In genomic region chr7:132025591-132025990, GRCm38 (mm10) we compare ENCODE assay signal across 25 mouse cellular contexts. TPM values are rescaled to one million over a fixed set of nuclear protein-coding genes. Genes with fewer than 3 reads are reported as not detected.
A peak's percentile ranks its signal among the peaks of the same experiment; 100 is the strongest.
DNase-seq lines count a peak whose midpoint lies in the region; ATAC-seq and TF ChIP-seq lines count a peak whose summit lies in the region.
"Had no signal": no experiment of that assay in that cellular context is flagged by ENCODE, and none has a peak within 500 bp of the region (broad histone marks: within the 10 kb centered on the region; RNA-seq: fewer than 3 reads in every experiment).

No protein-coding gene starts in this region.

- H3K27me3 ChIP-seq in midbrain, embryonic 11.5 days (ENCODE audit: control insufficient read depth, insufficient read depth, low read length), result no peaks in the 10 kb centered on the region
- no peaks in the 10 kb centered on the region for H3K27me3 ChIP-seq in midbrain, embryonic 13.5 days
- no peaks in the 10 kb centered on the region for H3K27me3 ChIP-seq in midbrain, postnatal 0 days (ENCODE audit: insufficient read depth, low read length)
- no peaks in the 10 kb centered on the region for H3K27me3 ChIP-seq in midbrain, embryonic 10.5 days (ENCODE audit: low read depth, poor library complexity, severe bottlenecking)
- H3K27me3 ChIP-seq in thymus, adult 2 months (ENCODE audit: control insufficient read depth, insufficient read depth, low read length), result no peaks in the 10 kb centered on the region

- 67% methylated on average over 6 of the region's 6 CpGs for WGBS in midbrain, embryonic 11.5 days
- WGBS in midbrain, embryonic 13.5 days, result 70% methylated on average over 6 of the region's 6 CpGs
- WGBS in midbrain, postnatal 0 days, result 65% methylated on average over 6 of the region's 6 CpGs
- 69% methylated on average over 6 of the region's 6 CpGs for WGBS in midbrain, embryonic 10.5 days
- 74% methylated on average over 6 of the region's 6 CpGs for WGBS in thymus, adult 2 months

- TF ChIP-seq CTCF in midbrain, postnatal 0 days (IDR thresholded peaks at IDR 0.05), result no peak
- TF ChIP-seq CTCF in thymus, adult 2 months (IDR thresholded peaks at IDR 0.05; ENCODE audit: borderline replicate concordance, control insufficient read depth, extremely low read depth, insufficient read depth, low read length, poor library complexity), result no peak

- no peak overlapping the region for H3K27ac ChIP-seq in midbrain, embryonic 11.5 days (ENCODE audit: low read depth, low read length)
- no peak overlapping the region for H3K27ac ChIP-seq in midbrain, embryonic 13.5 days
- no peak overlapping the region for H3K27ac ChIP-seq in midbrain, postnatal 0 days (ENCODE audit: low read depth, low read length)
- no peak overlapping the region for H3K27ac ChIP-seq in midbrain, embryonic 10.5 days (replicated peaks)
- H3K27ac ChIP-seq in thymus, adult 2 months (ENCODE audit: control insufficient read depth, insufficient read depth, low read length), result no peak overlapping the region

- no peak for TF ChIP-seq POLR2A in thymus, adult 2 months (IDR thresholded peaks at IDR 0.05; ENCODE audit: control insufficient read depth, extremely low read depth, insufficient read depth, low read length, poor library complexity)

- intact Hi-C loops in left cerebral cortex, postnatal 4 days (cut with DNase I), result no loop called here
- intact Hi-C loops in left cerebral cortex, postnatal 10 days (cut with DNase I), result no loop called here

- H3K4me1 ChIP-seq in midbrain, embryonic 11.5 days (ENCODE audit: control insufficient read depth, insufficient read depth, low read length), result no peaks in the 10 kb centered on the region
- no peaks in the 10 kb centered on the region for H3K4me1 ChIP-seq in midbrain, embryonic 13.5 days (replicated peaks)
- no peaks in the 10 kb centered on the region for H3K4me1 ChIP-seq in midbrain, postnatal 0 days (ENCODE audit: insufficient read depth, low read length)
- H3K4me1 ChIP-seq in midbrain, embryonic 10.5 days, result peaks cover 7% of the 10 kb centered on the region
- H3K4me1 ChIP-seq in thymus, adult 2 months (replicated peaks; ENCODE audit: control insufficient read depth, insufficient read depth, low read length), result no peaks in the 10 kb centered on the region

- no peak overlapping the region for H3K4me2 ChIP-seq in midbrain, embryonic 11.5 days
- H3K4me2 ChIP-seq in midbrain, embryonic 13.5 days (replicated peaks), result no peak overlapping the region
- H3K4me2 ChIP-seq in midbrain, postnatal 0 days (ENCODE audit: low read depth, low read length, poor library complexity, severe bottlenecking), result no peak overlapping the region

- ATAC-seq in midbrain, embryonic 11.5 days (ENCODE audit: low FRiP score), result no peak
- no peak for ATAC-seq in midbrain, embryonic 13.5 days
- ATAC-seq in midbrain, postnatal 0 days (ENCODE audit: low FRiP score), result no peak
- ATAC-seq: activated CD4-positive, CD25-positive, alpha-beta regulatory T cell, adult 4 months; CD4-positive, CD25-positive, alpha-beta regulatory T cell, adult 4 months; Patski had no signal

- no peaks in the 10 kb centered on the region for H3K36me3 ChIP-seq in midbrain, embryonic 11.5 days (ENCODE audit: control insufficient read depth, insufficient read depth, low read length)
- no peaks in the 10 kb centered on the region for H3K36me3 ChIP-seq in midbrain, embryonic 13.5 days
- no peaks in the 10 kb centered on the region for H3K36me3 ChIP-seq in midbrain, postnatal 0 days (ENCODE audit: insufficient read depth, low read length)
- no peaks in the 10 kb centered on the region for H3K36me3 ChIP-seq in midbrain, embryonic 10.5 days
- no peaks in the 10 kb centered on the region for H3K36me3 ChIP-seq in thymus, adult 2 months (ENCODE audit: control insufficient read depth, insufficient read depth, low read length)
- H3K36me3 ChIP-seq: G1E had no signal

- no peak overlapping the region for H3K9ac ChIP-seq in midbrain, embryonic 11.5 days (ENCODE audit: low read length)
- no peak overlapping the region for H3K9ac ChIP-seq in midbrain, embryonic 13.5 days (replicated peaks)
- H3K9ac ChIP-seq in midbrain, postnatal 0 days (replicated peaks; ENCODE audit: low read length, poor library complexity, severe bottlenecking), result no peak overlapping the region

- DNase-seq in left cerebral cortex, postnatal 4 days, result peak; percentile 31
- DNase-seq in left cerebral cortex, postnatal 10 days (ENCODE audit: extremely low spot score in 1 of 2, low spot score in 2 of 2), result no peak
- DNase-seq in midbrain, embryonic 11.5 days (ENCODE audit: low spot score, missing footprints), result peak; percentile 79
- peak; percentile 23 for DNase-seq in midbrain, postnatal 0 days (ENCODE audit: low spot score)
- no peak for DNase-seq in midbrain, embryonic 10.5 days (ENCODE audit: low spot score)
- peak; percentile 82 for DNase-seq in fibroblast of lung, adult 2 months (ENCODE audit: low read depth)
- no peak for DNase-seq in thymus, adult 2 months
- DNase-seq: adrenal gland, adult 2 months; adrenal gland, adult 8-10 months; adrenal gland, postnatal 10 days; adrenal gland, postnatal 14 days; adrenal gland, postnatal 25 days; adrenal gland, postnatal 36 days; B cell, adult 2 months; cerebellum, adult 11 months; cerebellum, adult 11-12 months had no signal

- no peak overlapping the region for H3K4me3 ChIP-seq in midbrain, embryonic 11.5 days (ENCODE audit: low read depth, low read length)
- no peak overlapping the region for H3K4me3 ChIP-seq in midbrain, embryonic 13.5 days (replicated peaks)
- H3K4me3 ChIP-seq in midbrain, postnatal 0 days (ENCODE audit: low read depth, low read length), result no peak overlapping the region
- no peak overlapping the region for H3K4me3 ChIP-seq in midbrain, embryonic 10.5 days
- H3K4me3 ChIP-seq in thymus, adult 2 months (ENCODE audit: control insufficient read depth, insufficient read depth, low read length), result no peak overlapping the region

- no peaks in the 10 kb centered on the region for H3K9me3 ChIP-seq in midbrain, embryonic 11.5 days (ENCODE audit: control insufficient read depth, low read length)
- H3K9me3 ChIP-seq in midbrain, embryonic 13.5 days, result no peaks in the 10 kb centered on the region
- H3K9me3 ChIP-seq in midbrain, postnatal 0 days (ENCODE audit: low read length), result no peaks in the 10 kb centered on the region
- H3K9me3 ChIP-seq in midbrain, embryonic 10.5 days (replicated peaks), result no peaks in the 10 kb centered on the region

RNA-seq across cellular contexts. Expression of gene Gpr26, which starts 59.3 kb away (rescaled TPM):
- total RNA-seq in left cerebral cortex, postnatal 4 days (2021), result 10 to 100 TPM; 49.3 to 52.4 TPM
- total RNA-seq in left cerebral cortex, postnatal 10 days (2021), result 100 to 1,000 TPM in 1 of 2 experiments, 10 to 100 TPM in 1; 95.6 to 107 TPM
- polyA plus RNA-seq in midbrain, embryonic 11.5 days (2014; fragmentation: Nextera tagmentation; extraction: Ambion mirVana), result 0.15 and 0.18 TPM in 2 replicates
- 0.97 and 1.3 TPM in 2 replicates for polyA plus RNA-seq in midbrain, embryonic 13.5 days (2015; fragmentation: Nextera tagmentation; extraction: Ambion mirVana)
- 28.9 and 30.5 TPM in 2 replicates for total RNA-seq in midbrain, postnatal 0 days (2014; rRNA removed)
- polyA plus RNA-seq in midbrain, postnatal 0 days (2015; fragmentation: Nextera tagmentation; extraction: Ambion mirVana), result 2.3 and 2.7 TPM in 2 replicates
- 0.05 TPM in 2 replicates for polyA plus RNA-seq in midbrain, embryonic 10.5 days (2016; fragmentation: Nextera tagmentation; extraction: Ambion mirVana)
- 0.01 TPM in 1 of 2 replicates, not detected in the other for polyA plus RNA-seq in thymus, adult 2 months (2012; rRNA removed)
- total RNA-seq: adrenal gland, adult 18-20 months; adrenal gland, adult 2 months; adrenal gland, postnatal 14 days; adrenal gland, postnatal 25 days; adrenal gland, postnatal 36 days; CH12.LX; MEL had no signal
- polyA plus RNA-seq: activated CD4-positive, CD25-positive, alpha-beta regulatory T cell, adult 4 months; adrenal gland, adult 2 months; C2C12; CD4-positive, CD25-positive, alpha-beta regulatory T cell, adult 4 months; G1E; Patski had no signal

Comparison
In these comparisons a context has a peak if more than half of its experiments do, and no peak if none do; other contexts are left out.
1. DNase-seq: peak in left cerebral cortex, postnatal 4 days (single experiment), midbrain, embryonic 11.5 days (single experiment), midbrain, postnatal 0 days (single experiment) and fibroblast of lung, adult 2 months (single experiment); none in left cerebral cortex, postnatal 10 days (0 of 2), midbrain, embryonic 10.5 days (single experiment) and thymus, adult 2 months (single experiment).